Mouse (Mus musculus) gastrocnemius, postnatal 25 days (tissue): ENCODE measurements around the gene Dpf1. TPM values are rescaled to one million over a fixed set of nuclear protein-coding genes. Genes with fewer than 3 reads are reported as not detected.

Source experiments
- DNase-seq: peaks from one replicate; pipeline ENCODE4 v3.0.0; 2022
- total RNA-seq, 2 experiments: library from RNA; stranded (reverse); gene quantifications; 1 replicate in 1 of 2; 2 replicates in 1 of 2; pipeline ENCODE4 v1.2.3; 2021

Dpf1 gene
- total RNA-seq, 2 experiments from 2014 or later, result 1.9 to 2.0 TPM

DNA sequence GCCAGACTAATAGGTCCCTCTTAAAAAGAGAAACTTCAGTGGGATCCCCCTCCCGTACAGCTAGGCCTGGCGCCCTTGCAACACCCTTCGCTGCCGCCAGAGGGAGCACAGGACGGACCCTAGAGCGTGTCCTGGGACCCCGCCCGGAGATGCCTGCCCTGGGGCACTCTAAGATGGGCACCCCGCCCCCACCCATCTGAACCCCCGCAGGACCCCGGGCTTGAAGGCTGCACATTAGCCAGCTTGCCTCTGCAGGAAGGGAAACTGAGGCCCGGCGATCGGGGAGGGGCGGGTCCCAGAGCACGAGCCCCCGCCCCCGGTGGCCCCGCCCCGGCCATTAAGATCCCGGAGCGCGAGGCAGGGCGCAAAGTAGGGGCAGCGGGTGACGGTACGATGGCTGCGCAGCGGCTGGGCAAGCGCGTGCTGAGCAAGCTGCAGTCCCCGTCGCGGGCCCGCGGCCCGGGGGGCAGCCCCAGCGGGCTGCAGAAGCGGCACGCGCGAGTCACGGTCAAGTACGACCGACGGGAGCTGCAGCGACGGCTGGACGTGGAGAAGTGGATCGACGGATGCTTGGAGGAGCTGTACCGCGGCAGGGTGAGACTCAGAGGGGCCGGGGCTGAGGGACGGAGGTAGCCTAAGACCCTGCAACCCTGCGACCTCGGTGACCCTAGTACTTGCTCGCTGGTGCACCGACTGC, 14.7 kb upstream of the Dpf1 start, which contains the start of gene Ppp1r14a:
Ppp1r14a (plus strand) TSS at position 367 of the 697 bp plus-strand sequence.
- peak; percentile 66 for DNase-seq

DNA sequence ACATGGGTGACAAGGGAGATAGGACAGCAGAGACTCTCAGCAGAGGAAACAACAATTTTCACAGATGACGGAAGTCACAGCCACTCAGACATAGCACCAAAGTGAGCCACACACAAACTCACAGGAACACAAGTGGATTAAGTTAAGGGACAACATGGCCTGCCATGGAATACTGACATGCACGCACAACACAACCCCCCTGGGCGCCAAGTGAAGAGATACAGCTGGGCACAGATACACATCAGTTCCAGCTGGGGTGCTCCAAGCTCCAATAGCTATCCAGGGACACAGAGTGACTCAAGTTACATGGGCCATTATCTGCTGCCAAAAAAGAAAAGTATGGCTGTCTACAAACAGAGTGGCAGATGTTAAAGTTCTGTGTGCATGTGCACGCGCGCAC, 13.9 kb upstream of the Dpf1 start:
- DNase-seq, result no peak

DNA sequence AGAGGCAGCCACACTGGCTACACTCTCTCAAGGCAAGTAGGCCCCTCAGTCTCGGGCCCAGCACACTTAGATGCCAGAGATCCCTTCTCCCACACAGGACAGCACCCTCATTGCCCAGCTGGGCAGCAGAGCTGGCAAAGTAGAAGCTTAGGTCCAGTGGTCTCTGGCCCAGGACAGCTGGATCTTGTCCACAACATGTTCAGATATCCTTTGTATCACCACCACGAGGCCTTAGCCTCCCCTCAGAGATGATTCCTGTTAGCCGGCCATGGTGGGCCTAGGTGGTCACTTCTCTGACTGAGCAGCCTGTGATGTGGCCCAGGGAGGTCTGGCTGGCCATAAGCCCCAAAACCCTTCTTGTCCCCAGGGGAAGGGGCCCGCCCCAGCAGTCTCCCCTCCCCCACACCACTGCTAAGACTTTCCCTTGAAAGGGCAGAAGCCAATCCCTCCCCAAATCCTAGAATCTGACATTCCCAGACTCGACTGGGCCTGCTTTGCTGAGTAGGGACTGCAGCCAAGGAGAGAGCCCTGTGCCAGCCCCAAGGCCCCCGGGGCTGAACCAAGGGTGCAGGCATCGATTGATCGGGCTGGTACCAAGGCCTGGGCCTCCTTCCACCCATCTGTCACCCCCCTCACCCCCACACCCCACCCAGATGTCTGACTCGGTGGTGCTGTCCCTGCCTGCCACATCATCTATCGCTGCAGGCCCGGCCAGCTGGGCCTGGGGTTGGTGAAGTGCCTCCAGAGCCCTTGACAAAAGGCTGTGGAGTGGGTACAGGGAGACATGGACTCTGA, 12.9 kb upstream of the Dpf1 start:
- peak; percentile 34 for DNase-seq

DNA sequence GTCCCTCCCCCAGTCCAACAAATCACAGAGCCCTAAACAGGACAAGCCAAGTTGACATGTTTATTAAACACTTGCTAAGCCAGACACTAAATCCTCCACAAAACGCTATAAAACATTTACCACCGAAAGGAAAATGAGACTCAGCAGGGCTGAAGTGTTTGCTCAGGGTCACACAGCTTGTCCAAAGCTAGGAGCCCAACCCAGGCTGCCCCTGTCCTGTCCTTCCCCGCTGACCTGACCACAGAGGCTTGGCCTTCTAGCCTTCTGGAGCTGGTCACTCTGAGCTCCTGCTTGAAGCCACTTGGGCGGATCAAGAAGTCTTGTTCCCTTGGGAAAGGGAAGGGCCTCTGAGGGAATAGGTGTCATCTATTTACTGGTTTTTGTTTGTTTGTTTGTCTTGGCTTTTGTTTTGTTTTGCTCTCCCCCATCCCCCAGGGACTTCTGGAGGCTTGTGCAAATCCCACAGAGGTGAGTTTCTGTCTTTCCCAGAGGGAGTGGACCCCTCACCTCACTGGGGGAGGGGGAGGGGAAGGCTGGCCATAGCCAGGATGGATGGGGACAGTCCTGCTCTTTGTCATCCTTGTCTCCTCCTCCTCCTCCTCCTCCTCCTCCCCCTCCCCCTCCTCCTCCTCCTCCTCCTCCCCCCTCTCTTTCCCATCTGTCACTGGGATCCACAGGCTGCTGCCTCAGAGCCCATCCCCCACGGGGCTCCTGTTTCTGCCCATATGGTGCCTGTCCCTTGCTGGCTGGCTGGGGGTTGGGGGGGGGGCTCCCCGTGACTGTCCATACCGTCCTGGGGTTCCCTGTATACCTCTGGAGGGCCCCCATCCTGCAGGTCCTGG, 11.9 kb upstream of the Dpf1 start:
- no peak for DNase-seq

DNA sequence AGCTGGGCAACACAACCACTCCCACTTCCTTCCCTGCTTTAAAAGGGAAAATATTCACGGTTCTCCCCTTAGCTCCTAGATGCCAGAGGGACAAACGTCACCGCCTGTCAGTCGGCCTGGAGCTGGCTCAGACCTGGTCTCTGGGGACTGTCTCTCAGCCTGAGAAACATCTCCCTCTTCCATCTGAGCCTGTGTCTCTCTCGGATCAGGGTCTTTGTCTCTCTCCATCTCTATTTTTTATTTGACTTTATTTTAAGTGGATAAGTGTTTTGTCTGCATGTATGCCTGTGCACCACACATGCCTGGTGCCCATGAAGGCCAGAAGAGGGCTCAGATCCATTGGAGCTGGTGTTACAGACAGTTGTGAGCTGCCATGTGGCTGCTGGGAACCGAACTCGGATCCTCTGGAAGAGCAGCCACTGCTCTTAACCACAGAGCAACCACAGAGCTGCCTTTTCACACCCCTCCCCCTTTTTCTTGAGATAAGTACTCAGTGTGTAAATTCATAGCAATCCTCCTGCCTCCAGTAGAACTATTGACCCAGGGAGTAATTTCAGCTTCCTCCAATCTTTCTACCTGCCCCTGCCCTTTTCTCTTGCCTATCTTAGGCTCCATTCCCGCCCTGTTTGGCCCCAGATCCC, 11.2 kb upstream of the Dpf1 start:
- DNase-seq, result peak; percentile 49

DNA sequence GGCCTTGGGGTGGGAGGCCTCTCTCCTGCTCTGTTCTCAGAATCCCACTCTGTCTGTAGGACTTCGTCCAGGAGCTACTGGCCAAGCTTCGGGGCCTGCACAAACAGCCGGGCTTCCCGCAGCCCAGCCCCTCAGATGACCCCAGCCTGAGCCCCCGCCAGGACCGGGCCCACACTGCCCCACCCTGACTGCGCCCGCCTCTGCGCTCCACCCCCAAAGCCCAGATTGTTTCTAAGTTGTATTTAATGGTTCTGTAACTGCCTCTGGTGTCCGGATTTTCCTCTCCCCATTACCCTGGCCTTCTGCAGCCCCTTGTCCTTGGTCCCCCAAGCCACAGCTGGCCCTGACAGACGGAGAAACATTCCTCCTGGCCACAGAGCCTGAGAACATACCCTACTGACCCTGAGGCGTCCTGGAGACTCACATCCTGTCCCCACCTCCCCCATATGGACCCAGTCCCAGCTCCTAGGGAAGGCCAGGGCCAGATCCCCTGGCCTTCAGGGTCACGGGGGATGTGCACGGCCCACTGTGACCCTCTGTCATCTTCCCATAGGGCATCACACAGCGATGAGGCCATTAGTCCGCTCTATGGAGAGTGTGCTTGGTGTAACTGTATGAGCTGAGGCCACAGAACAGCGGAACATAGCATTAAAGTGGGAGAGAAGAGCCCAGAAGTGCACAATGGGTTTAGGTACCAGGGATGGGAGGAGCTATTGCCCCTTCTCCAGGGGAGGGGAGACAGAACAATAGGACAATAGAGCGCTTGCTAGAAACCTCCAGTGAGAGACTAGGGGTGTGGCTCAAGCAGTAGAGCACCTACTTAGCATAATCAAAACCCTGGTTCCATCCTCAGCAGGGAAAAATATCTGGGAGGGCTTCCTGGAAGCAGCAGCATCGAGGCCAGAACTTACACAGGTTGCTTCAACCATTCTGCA, 10.4 kb upstream of the Dpf1 start:
- peak; percentile 48 for DNase-seq

DNA sequence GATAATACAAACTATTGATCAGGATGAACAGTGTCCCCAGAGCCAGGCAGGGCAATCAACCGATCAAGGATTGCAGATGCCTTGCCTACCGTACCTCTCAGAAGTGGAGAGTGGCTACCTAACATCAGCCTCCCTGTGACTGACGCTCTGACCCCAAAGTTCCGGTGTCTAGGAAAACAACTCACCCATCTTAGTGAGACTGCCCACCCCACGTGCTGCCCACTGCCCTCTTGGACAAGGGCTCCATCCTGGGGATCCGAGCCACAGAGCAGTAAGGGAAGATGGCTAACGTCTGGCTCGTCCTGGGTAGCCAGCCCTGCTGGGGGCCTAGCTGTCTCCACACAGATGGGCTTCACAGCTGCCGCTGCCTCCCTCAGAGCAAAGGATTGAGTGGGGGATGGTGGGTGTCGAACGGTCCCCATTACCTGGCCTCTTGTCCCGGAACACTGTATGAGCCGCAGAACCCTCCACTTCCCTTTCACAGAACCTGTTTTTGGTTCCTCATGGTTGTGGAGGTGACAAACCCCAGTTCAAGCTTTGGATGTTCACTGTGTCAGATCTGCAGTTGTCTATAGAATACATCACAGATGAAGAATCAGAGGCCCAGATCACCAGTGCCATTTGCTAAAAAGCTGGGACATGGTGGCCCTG, 9.5 kb upstream of the Dpf1 start:
- no peak for DNase-seq

DNA sequence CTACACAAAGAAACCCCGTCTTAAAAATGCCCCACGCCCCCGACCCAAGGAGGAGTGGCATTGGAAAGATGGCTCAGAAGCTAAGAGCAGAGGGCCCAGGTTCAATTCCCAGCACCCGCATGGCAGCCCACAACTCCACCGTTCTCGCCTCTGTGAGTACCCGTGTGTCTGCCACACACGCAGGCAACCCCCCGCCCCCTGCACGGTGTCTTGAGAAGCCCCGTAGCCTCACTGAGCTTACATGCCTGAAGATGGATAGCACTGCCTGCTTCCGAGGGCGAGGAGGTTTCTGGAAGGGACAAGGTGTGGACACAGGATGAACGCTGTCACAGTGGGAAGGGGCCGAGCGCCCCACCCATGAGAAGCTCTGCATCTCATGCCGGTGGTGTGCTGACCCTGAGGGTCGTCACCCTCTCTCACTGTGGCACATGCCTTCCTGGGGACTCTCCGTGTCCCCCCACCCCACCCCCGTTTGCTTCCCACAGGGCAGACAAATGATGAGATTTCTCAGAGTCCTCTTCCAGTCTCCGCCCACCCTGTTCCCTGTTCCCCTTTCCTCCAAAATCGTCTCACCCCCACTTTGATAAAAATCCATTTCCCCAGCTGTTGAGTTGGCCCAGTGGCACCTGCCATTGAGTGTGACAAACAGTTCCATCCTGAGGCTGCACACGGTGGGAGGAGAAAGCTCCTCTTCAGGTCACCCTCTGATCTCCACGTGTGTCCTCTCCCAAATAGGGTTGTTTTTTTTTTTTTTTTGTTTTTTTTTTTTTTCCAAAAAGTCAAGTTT, 7.7 kb upstream of the Dpf1 start:
- no peak for DNase-seq

DNA sequence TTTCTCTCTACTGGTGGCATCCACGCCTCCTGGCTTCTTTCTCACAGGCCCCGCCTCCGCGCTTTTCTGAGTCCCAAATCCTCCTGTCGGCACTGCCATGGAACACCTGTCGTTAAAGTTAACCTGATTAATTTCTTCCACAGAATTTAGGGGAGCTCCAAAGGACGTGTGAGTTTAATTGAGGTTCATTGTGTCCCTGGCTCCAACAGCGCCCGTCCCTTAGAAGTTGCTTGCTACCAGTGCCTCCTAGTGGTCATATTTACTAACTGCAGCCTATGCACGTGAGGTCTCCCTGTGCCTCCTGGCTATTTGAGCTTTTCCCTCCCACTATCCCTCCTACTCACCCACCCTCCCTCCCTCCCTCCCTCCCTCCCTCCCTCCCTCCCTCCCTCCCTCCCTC, 6.8 kb upstream of the Dpf1 start:
- DNase-seq, result peak; percentile 46

DNA sequence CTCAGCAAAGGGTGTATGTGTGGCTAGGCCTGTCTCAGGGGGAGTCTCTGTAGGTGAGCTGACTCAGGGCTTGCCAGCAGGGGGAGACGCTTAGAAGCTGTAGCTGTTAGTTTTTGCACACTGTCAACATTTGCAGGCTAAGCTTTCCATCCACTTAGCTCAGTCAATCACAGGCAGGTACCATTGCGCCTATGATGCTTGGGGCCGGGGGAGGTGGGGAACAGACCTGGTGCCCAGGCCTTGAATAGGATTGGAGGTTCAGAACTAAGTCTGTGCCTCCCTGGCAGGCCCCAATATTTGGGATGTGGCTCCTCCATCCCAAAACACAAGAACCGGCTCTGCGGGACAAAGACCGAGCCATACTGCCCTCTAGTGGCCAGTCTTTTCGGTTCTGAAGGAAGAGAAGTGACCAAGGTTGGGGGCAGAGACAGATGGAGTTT, 2.6 kb upstream of the Dpf1 start:
- DNase-seq, result peak; percentile 34

DNA sequence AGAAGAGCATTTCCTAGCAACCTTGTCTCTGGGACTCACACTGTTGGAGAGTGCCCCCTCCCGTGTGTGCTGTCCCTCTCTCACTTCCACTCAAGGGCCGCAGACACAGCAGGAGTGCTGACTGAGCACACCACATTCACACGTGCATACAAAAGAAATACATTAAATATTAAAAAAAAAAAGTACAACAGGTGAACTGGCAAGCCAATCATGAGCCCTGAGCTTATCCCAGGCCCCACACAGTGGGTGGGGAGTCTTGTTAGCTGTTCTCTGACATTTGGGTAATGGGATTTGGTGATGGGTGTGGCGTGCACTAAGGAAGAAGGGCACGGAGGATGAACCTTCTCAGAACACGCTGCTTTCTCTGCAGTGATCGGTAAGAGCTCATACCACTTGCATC, 1.1 kb upstream of the Dpf1 start:
- no peak for DNase-seq

DNA sequence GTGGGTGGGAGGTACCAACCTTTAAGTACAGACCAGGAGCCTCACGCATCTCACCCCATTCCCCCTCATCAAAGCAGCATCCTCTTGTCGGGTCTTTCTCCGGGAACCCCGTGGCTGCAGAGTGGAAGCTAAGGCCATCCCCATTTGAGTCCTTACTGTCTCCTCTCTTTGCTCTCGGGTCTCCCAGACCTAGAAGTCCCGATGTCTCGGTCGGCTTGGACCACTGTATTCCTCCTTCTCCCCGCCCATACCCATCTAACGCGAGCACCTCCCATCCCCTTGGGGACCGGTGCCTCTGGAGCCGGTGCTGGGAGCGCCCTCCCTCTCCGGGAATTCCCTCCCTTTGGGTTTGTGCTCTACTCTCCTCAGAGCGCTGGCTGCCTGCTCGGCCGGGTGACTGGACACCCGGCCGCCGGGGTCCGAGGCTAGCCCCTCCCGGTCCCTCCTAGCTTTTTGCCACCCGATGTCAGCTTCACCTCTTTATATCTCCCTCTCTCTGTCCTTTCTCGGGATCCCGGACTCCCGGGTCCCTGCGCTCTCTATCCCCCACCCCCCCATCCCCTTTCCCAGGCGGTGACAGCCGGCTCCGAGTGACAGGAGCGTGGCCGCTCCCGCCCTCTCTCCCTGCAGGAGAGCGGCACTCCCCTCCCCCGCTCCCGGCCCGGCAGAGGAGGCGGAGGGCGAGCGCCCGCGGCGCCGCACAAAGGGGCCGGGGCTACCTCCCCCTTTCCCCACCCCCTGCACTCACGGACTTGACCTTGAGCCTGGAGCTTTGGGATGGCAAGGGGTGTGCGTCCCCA, 912 bp downstream of the Dpf1 start:
- no peak for DNase-seq

DNA sequence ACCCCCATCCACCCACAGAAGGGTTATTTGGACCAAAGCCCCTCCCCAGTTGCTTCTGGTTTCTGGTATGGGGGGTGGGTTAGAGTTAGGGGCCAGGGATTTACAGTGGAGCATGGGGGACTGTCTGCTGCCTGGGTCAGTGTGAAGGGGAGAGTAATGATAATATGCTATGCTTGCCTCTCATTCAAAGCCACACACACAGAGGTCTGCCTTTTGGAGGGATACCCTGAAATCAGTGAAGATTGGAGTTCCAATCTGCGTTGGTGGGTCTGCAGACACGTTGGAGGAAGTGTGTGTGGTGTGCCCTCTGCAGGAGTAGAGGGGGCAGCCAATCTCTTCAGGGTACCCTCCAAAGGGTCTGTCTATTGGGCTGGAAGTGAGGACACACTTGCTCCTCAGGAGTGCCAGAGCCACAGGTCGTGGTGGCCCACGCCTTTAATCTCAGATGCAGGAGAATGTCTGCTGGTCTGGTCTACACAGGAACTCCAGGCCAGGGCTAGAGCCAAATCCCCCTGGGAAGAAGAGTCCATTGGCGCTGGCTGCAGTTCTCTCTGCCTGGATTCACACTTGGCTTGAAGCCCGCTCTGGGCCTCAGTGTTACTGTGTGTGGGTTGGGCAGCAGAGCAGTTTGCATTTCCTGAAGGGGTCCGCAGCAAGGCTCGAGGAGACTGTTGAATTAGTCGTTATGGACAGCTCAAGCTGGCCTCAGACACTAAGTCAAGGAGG, 1.7 kb downstream of the Dpf1 start:
- no peak for DNase-seq

DNA sequence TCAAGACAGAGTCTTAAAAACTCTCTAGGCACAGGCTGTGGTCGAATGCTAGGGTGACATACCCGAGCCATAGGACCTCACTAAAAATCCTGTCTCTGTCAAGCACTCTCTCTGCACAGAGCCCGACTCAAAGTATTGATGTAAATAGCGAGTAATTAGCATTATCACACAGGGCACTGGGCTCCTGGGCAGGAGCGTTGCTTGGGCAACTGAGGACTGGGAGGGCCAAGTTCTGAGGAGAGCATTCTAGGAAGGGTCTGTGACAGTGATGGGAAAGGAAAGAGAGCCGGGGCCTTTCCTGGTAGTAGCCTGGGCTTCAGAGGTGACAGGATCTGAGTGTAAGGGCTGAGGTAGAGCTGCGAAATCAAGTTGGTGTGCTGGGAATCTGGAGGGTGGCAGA, 2.4 kb downstream of the Dpf1 start:
- no peak for DNase-seq

DNA sequence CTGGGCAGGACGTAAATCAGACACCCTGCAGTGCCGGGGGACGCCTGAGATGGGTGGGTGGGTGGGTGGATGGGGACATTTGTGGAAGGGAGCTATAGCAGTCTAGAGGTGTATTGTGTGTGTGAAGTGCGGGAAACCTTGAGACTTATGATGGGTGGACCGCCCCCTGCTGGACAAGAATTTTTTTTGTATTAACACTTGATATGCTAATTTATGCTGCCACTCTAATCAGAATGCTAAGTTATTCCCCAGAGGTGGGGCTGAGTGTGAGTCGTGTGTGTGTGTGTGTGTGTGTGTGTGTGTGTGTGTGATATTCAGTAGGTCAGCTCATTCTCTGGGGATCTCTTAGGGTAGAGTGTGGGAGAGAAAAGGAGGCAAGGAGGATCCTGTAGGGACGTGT, 2.9 kb downstream of the Dpf1 start:
- DNase-seq, result no peak

DNA sequence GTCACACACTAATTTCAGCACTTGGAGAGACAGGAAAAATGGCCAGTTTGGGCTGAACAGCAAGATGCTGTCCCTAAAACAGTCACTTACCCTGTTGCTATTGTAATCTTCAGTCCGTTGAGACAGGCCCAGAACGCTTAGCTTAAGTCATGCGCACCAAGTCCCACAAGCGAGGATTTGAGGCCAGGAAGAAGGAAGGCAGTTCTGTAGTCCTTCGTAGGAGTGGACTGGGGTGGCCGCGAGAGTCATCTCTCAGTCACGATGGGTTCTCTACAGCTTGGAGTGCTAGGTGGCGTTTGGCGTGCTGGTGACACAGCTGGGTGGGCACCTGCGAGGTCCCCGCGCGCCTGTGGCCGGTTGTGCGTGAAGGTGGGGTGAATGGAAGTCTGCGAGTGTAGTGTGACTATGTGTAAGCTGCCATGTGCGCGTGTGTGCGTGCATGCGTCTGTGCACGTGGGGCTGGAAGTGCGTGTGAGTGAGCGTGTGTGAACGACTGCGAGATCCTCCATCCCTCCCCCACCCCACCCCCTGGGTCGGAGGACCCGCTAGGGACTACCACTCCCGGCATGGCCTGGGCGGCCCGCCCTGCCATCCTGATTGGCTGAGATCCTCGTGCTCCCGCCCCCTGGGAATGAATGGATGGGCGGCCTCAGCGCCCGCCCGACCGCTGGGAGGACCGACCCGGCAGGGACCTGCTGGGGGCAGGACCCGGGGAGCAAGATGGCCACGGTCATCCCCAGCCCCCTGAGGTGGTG, 3.8 kb downstream of the Dpf1 start:
- peak; percentile 91 for DNase-seq

DNA sequence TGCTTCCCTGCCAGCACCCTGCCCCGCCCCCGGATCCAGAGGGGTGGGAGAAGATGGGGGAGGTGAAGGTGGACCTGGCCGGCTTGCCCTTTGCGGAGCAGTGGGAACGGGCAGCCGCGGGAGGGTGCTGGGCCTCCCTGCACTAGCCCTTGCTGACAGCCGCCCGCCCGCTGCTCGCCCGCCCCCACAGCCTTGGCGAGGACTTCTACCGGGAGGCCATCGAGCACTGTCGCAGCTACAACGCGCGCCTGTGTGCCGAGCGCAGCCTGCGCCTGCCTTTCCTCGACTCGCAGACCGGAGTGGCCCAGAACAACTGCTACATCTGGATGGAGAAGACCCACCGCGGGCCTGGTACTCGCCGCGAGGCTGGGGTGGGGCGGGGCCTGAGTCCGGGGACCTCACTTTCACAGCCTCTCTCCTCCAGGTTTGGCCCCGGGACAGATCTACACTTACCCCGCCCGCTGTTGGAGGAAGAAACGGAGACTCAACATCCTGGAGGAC, 5.5 kb downstream of the Dpf1 start:
- peak; percentile 47 for DNase-seq
